Mouse (Mus musculus) midbrain, embryonic 16.5 days (tissue): ENCODE measurements around the gene Gars. TPM values are rescaled to one million over a fixed set of nuclear protein-coding genes. Genes with fewer than 3 reads are reported as not detected.
A peak's percentile ranks its signal among the peaks of the same experiment; 100 is the strongest.

Experiments
- ATAC-seq: fragments of 200-750 bp; cut with Nextera tagmentation; 2 replicates; pipeline ENCODE4 v1.8.0; 2017; ENCODE audit warnings: moderate TSS enrichment
- H3K27ac ChIP-seq: fragments of 300-500 bp; sonication (generic); 2 replicates; pipeline ENCODE4 v1.5.1; 2014; ENCODE audit warnings: mild to moderate bottlenecking, low read length, mixed read lengths
- H3K27me3 ChIP-seq: fragments of 300-500 bp; sonication (generic); 2 replicates; pipeline ENCODE4 v1.6.1; 2014; ENCODE audit warnings: low read depth, low read length, mixed read lengths; ENCODE audit not compliant: control insufficient read depth, insufficient read depth
- H3K36me3 ChIP-seq: fragments of 300-500 bp; sonication (generic); 2 replicates; pipeline ENCODE4 v1.6.1; 2014; ENCODE audit warnings: mild to moderate bottlenecking, low read length, moderate library complexity, mixed read lengths; ENCODE audit not compliant: control insufficient read depth, insufficient read depth
- H3K4me1 ChIP-seq: fragments of 300-500 bp; sonication (generic); 2 replicates; pipeline ENCODE4 v1.6.1; 2014; ENCODE audit warnings: mild to moderate bottlenecking, low read length, mixed read lengths; ENCODE audit not compliant: control insufficient read depth, insufficient read depth
- H3K4me2 ChIP-seq: fragments of 300-500 bp; sonication (generic); 2 replicates; pipeline ENCODE4 v1.6.1; 2014; ENCODE audit warnings: mild to moderate bottlenecking, low read length, mixed read lengths
- H3K4me3 ChIP-seq: fragments of 300-500 bp; sonication (generic); 2 replicates; pipeline ENCODE4 v1.5.1; 2014; ENCODE audit warnings: low read depth, mild to moderate bottlenecking, low read length, moderate library complexity, mixed read lengths
- H3K9ac ChIP-seq: fragments of 300-500 bp; sonication (generic); 2 replicates; pipeline ENCODE4 v1.6.1; 2014; ENCODE audit warnings: low read depth, low read length, mixed read lengths
- H3K9me3 ChIP-seq: fragments of 300-500 bp; sonication (generic); replicated peaks from 2 replicates; pipeline ENCODE4 v1.6.1; 2014; ENCODE audit warnings: mild to moderate bottlenecking, low read length, mixed read lengths; ENCODE audit not compliant: control insufficient read depth, poor library complexity, severe bottlenecking
- WGBS: fragments of 180-500 bp; shearing (Covaris S2); extraction: QIAGEN DNeasy Blood & Tissue Kit; methylation state at CpG from one replicate; pipeline ENCODE4 v1.1.7; 2014; 5-methylcytosine and 5-hydroxymethylcytosine counted together
- polyA plus RNA-seq: library from polyadenylated mRNA; unstranded; fragments of >200 nt; fragmentation: Nextera tagmentation; extraction: Ambion mirVana; gene quantifications from 2 replicates; pipeline ENCODE4 v1.2.1, GENCODE M21; 2015

The Gars gene
- polyA plus RNA-seq, 1 experiment from 2014 or later, result 225 TPM

DNA sequence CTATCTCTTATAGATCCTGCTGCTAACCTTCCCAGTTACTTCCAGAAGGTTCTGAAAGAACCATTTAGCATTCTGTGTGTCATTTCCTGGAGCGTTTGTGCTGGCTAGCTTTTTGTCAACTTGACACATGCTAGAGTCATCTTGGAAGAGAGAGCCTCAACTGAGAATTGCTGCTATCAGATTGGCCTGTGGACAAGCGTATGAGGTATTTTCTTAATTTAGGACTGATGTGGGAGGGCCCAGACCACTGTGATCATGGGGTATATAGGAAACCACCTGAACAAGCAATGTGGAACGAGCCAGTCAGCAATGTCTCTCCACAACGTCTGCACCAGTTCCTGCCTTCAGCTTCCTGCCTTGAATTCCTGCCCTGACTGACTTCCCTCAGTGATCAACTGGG, 34.2 kb upstream of the Gars start:
- H3K27ac ChIP-seq, result no peak overlapping the region
- H3K4me3 ChIP-seq, result no peak overlapping the region
- no peak overlapping the region for H3K9ac ChIP-seq
- no peaks in the 10 kb centered on the region for H3K9me3 ChIP-seq
- no peaks in the 10 kb centered on the region for H3K27me3 ChIP-seq
- 85% methylated on average over 4 of the region's 4 CpGs for WGBS
- no peaks in the 10 kb centered on the region for H3K36me3 ChIP-seq
- H3K4me2 ChIP-seq, result no peak overlapping the region
- H3K4me1 ChIP-seq, result no peaks in the 10 kb centered on the region
- no peak for ATAC-seq

DNA sequence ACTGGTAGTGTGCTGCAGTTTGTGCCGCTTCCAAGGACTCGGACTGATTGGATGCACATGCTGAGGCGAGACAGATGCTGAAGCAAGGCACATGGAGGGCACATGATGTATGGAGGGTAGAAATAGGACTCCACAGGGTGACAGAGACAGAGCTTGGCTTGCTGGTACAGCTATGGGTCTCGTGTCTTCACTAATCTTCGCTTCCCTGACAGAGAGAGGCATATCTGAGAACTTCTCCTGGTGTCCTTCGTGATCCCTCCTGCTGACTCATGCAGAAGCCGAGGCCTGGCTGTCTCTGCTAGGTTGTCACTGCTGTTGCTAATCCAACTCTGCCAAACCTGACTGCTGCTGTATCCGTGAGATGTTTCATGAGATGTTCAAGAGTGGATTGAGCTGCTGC, 29.4 kb upstream of the Gars start:
- Histone ChIP-seq H3K4me3 (no peak overlapping the region), H3K9ac (no peak overlapping the region), H3K4me1 (peaks cover 8% of the 10 kb centered on the region), H3K27me3 (no peaks in the 10 kb centered on the region), H3K36me3 (no peaks in the 10 kb centered on the region), H3K9me3 (no peaks in the 10 kb centered on the region), H3K4me2 (no peak overlapping the region), H3K27ac (no peak overlapping the region)
- WGBS, result 91% methylated on average over 8 of the region's 8 CpGs
- no peak for ATAC-seq

DNA sequence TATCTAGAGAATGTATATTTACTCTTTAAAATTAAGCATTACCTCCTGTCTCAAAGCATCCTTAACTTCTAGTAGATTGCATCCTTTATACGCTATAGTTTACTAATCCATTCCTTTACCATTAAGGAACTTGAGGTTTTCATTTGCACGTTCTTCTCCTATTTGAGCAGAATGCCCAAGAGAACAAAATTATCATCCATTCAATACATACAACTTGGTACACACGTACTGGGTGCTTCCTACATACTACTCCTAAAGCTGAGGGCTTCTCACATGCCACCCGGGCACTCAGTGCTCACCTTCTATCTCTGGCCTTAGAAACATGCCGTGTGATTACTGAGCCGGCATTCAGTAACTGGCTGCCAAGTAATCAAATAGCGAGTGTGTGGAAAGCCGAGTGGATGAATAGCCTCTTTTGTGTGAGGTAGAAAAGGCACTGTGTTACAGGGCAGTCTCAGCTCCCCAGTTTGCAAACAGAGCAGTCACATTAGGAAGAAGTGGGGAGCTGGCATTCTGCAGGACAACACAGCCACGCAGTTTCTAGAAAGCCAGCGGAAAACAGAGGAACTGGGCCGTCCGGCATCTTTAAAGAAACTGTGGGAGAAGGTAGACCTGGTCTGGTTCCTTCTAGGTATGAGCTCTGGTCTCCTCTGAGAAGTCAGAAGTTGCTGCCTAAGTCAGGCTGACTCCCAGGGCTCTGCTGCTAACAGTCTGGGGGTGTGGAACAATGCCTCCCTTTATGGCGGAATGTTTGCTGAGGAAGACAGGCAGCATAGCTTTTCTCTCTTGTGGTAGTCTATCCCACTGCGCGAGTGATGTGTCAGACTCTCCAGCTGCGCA, 28.2 kb upstream of the Gars start:
- ATAC-seq, result peak; percentile 82
- Histone ChIP-seq H3K36me3 (no peaks in the 10 kb centered on the region), H3K27me3 (no peaks in the 10 kb centered on the region), H3K9me3 (no peaks in the 10 kb centered on the region), H3K4me1 (peaks cover 8% of the 10 kb centered on the region), H3K9ac (peak overlapping the region; percentile 3; the same call in 1 of the 2 replicates), H3K27ac (peak overlapping the region; percentile 26; the same call in 1 of the 2 replicates), H3K4me2 (peak overlapping the region; percentile 47), H3K4me3 (0 out of 2 replicates have a peak overlapping the region, but pooled peaks have one; percentile 2)
- 10% methylated on average over 16 of the region's 16 CpGs for WGBS

DNA sequence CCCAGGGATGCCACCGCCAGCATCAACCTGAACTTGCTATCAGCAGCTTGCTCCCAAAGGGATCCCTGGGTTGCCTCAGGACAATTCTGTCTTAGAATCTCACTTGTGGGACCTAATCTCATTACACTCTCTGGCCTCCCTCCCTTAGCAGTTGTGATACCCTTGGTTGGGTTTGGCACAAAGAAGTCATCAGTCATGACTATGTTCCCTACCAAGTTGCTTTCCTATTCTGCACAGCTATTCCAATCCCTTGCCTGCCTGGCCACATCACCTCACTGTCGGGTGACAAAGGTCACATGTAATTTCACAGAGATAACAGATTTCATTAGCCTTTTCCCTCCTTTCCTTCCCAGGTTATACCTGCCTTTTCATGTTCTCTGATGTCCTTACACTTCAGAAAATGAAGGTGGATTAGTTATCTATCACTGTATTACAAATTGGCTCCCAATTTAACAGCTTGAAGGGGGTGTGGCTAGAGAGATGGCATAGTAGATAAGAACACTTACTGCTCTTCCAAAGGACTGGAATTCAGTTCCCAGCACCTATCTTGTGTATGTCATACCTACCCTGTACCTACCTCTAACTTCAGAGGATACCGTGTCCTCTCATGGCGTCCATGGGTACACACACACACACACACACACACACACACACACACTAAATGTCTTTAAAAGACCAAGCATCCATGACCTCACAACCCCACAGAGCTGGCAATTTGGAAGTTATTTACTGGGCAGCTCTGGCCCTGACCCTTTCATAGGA, 27.3 kb upstream of the Gars start:
- Histone ChIP-seq H3K9ac (no peak overlapping the region), H3K36me3 (no peaks in the 10 kb centered on the region), H3K9me3 (no peaks in the 10 kb centered on the region), H3K27me3 (no peaks in the 10 kb centered on the region), H3K4me3 (no peak overlapping the region), H3K4me2 (no peak overlapping the region), H3K27ac (no peak overlapping the region), H3K4me1 (peaks cover 8% of the 10 kb centered on the region)
- 0 out of 2 replicates have a peak, but pooled peaks have one; percentile 32 for ATAC-seq
- WGBS, result 59% methylated on average over 4 of the region's 4 CpGs

DNA sequence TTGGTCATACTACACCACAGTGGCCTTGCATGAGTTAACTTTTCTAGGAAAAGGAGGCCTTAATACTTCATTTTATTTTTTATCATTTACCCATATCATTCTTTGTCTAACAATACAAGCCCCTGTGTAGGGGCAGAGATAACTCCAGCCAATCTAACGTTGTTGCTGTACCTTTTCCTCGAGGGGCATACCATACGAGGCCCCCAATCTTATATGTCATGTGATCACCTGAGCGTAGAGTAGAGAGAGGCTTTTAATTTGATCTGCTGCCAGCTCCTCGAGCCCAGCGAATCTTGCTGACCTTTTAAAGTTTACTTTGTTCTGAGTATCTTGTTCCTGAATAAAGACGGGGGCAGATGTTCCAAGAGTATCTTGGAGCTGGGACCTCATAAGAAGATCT, 25.3 kb upstream of the Gars start:
- Histone ChIP-seq H3K27ac (no peak overlapping the region), H3K9ac (no peak overlapping the region), H3K36me3 (no peaks in the 10 kb centered on the region), H3K4me1 (peaks cover 8% of the 10 kb centered on the region), H3K4me2 (no peak overlapping the region), H3K9me3 (no peaks in the 10 kb centered on the region), H3K4me3 (no peak overlapping the region), H3K27me3 (no peaks in the 10 kb centered on the region)
- ATAC-seq, result no peak
- 85% methylated on average over 7 of the region's 7 CpGs for WGBS

DNA sequence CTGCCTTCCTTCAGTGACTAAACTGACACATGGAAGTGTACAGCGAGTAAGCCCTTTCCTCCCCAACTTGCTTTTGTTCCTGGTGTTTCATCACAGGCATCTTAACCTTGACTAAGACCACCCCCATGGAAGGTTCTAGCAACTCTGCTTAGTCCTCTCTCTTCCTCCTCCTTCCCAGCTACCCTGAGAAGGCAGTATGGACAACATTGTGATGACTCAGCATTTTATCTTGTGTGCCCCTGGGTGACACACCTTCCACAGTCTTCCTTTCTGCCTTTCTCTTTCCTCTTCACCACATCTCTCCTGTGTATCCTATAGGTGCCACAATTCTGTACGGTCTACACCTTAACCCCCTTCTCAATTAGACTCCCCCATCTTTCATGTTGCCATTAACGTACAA, 23.6 kb upstream of the Gars start:
- 90% methylated on average over 3 of the region's 3 CpGs for WGBS
- H3K4me2 ChIP-seq, result no peak overlapping the region
- H3K27me3 ChIP-seq, result 0 out of 2 replicates have a peak, but pooled peaks cover 4% of the 10 kb centered on the region
- no peaks in the 10 kb centered on the region for H3K36me3 ChIP-seq
- H3K4me3 ChIP-seq, result no peak overlapping the region
- no peak for ATAC-seq
- H3K4me1 ChIP-seq, result peaks cover 8% of the 10 kb centered on the region
- H3K27ac ChIP-seq, result no peak overlapping the region
- no peaks in the 10 kb centered on the region for H3K9me3 ChIP-seq
- no peak overlapping the region for H3K9ac ChIP-seq

DNA sequence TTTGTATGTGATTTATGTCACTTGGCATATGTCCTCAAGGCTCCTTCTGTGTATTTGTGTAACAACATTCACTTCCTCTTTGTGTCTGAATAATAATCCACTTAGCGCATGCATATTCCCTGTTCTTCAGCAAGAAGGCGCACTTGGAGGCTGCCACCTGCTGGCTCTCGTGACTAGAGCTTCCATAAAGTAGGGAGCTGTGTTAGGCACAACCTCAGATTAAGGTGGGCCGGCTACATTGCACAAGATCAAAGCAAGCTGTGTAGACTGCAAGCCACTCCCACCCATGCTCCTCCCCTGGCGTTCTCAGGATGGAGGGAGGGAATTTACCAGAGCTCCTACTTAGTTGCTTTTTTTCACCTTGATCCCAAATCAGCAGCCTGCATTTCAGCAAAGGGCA, 21.6 kb upstream of the Gars start:
- H3K27me3 ChIP-seq, result 0 out of 2 replicates have a peak, but pooled peaks cover 4% of the 10 kb centered on the region
- no peaks in the 10 kb centered on the region for H3K4me1 ChIP-seq
- 29% methylated on average over 5 of the region's 5 CpGs for WGBS
- H3K27ac ChIP-seq, result no peak overlapping the region
- no peak overlapping the region for H3K4me2 ChIP-seq
- no peak overlapping the region for H3K4me3 ChIP-seq
- peak; percentile 71 for ATAC-seq
- H3K9me3 ChIP-seq, result no peaks in the 10 kb centered on the region
- H3K9ac ChIP-seq, result no peak overlapping the region
- H3K36me3 ChIP-seq, result no peaks in the 10 kb centered on the region

DNA sequence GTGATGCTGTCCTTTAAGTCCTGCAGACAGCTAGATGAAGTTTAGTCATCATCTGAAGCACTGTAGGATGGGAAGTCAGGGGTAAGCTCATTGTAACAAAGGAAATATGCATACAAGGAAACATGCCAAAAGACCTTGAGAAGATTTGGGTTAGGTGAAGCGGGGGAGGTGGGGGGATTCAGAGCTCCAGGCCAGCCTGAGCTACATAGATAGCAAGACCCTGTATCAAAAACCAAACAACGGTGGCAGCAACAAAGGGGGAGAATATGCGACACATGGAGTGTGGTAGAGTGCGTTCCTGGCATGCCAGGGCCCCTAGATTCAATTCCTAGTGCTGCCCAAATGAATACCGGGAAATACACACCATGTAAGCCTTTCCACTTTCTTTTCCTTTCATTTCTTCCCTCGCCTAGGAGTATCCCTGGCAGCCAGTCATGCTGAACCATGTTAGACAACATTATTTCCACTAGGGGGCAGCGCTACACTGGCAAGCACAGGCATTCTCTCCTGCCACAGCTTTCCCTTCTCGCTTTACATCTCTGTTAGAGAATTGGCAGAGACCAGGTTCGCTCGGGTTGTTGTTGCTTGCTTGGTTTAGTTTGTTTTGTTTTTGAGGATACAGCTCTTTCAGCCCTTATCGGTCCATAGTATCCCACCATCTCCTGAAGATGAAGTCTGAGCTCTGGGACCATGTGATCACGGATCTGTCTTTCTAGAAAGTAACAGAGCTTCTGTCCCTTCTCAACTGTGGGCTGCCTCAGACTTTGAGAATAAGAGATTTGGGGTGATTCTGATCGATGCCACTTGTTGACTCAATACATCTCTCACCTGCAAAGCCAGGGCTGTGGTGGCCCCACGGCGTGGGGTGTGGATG, 20.9 kb upstream of the Gars start:
- WGBS, result 31% methylated on average over 15 of the region's 15 CpGs
- no peak overlapping the region for H3K27ac ChIP-seq
- 0 out of 2 replicates have a peak, but pooled peaks cover 4% of the 10 kb centered on the region for H3K27me3 ChIP-seq
- ATAC-seq, result peak; percentile 89
- no peaks in the 10 kb centered on the region for H3K4me1 ChIP-seq
- H3K9me3 ChIP-seq, result no peaks in the 10 kb centered on the region
- H3K9ac ChIP-seq, result no peak overlapping the region
- H3K4me3 ChIP-seq, result no peak overlapping the region
- no peak overlapping the region for H3K4me2 ChIP-seq
- H3K36me3 ChIP-seq, result no peaks in the 10 kb centered on the region
